In genomic region chr5:124111077-124111741, GRCm38 (mm10) we compare ENCODE assay signal across 8 mouse cellular contexts. TPM values are rescaled to one million over a fixed set of nuclear protein-coding genes. Genes with fewer than 3 reads are reported as not detected.
DNase-seq lines count a peak whose midpoint lies in the region; ATAC-seq and TF ChIP-seq lines count a peak whose summit lies in the region.

No protein-coding gene starts in this region.

- peaks cover 12% of the 10 kb centered on the region for H3K4me1 ChIP-seq in embryonic facial prominence, embryonic 14.5 days (ENCODE audit: control insufficient read depth, insufficient read depth, low read length)
- H3K4me1 ChIP-seq in hindbrain, postnatal 0 days (ENCODE audit: insufficient read depth, low read length) = peaks cover 7% of the 10 kb centered on the region
- H3K4me1 ChIP-seq in liver, embryonic 16.5 days (ENCODE audit: control insufficient read depth, low read depth, low read length) = peaks cover 31% of the 10 kb centered on the region
- peaks cover 34% of the 10 kb centered on the region for H3K4me1 ChIP-seq in neural tube, embryonic 13.5 days (replicated peaks)

- no peaks in the 10 kb centered on the region for H3K27me3 ChIP-seq in embryonic facial prominence, embryonic 14.5 days (replicated peaks; ENCODE audit: control insufficient read depth, insufficient read depth, low read length)
- H3K27me3 ChIP-seq in hindbrain, postnatal 0 days (ENCODE audit: insufficient read depth, low read length) = no peaks in the 10 kb centered on the region
- H3K27me3 ChIP-seq in liver, embryonic 16.5 days (ENCODE audit: control insufficient read depth, insufficient read depth, low read depth, low read length) = no peaks in the 10 kb centered on the region
- no peaks in the 10 kb centered on the region for H3K27me3 ChIP-seq in neural tube, embryonic 13.5 days

- no peaks in the 10 kb centered on the region for H3K36me3 ChIP-seq in embryonic facial prominence, embryonic 14.5 days (ENCODE audit: control insufficient read depth, insufficient read depth, low read length)
- H3K36me3 ChIP-seq in hindbrain, postnatal 0 days (ENCODE audit: insufficient read depth, low read length) = no peaks in the 10 kb centered on the region
- no peaks in the 10 kb centered on the region for H3K36me3 ChIP-seq in liver, embryonic 16.5 days (ENCODE audit: control insufficient read depth, insufficient read depth)
- peaks cover 8% of the 10 kb centered on the region; the same call in 1 of the 2 replicates for H3K36me3 ChIP-seq in neural tube, embryonic 13.5 days

- peak overlapping the region; percentile 84 for H3K4me3 ChIP-seq in embryonic facial prominence, embryonic 14.5 days (ENCODE audit: low read depth, low read length)
- H3K4me3 ChIP-seq in hindbrain, postnatal 0 days (ENCODE audit: low read length) = peak overlapping the region; percentile 65
- H3K4me3 ChIP-seq in liver, embryonic 16.5 days (ENCODE audit: low read depth, low read length) = peak overlapping the region; percentile 98
- H3K4me3 ChIP-seq in neural tube, embryonic 13.5 days = peak overlapping the region; percentile 59

- peak; percentile 86 for TF ChIP-seq CTCF in hindbrain, postnatal 0 days (IDR thresholded peaks at IDR 0.05; ENCODE audit: low read depth)

- peak; percentile 70 for DNase-seq in adrenal gland, postnatal 14 days
- DNase-seq in adrenal gland, adult 2 months = no peak
- peak; percentile 50 for DNase-seq in adipocyte (ENCODE audit: low spot score)
- peak; percentile 26 for DNase-seq in embryonic facial prominence, embryonic 14.5 days (ENCODE audit: low spot score)
- DNase-seq in hindbrain, postnatal 0 days (ENCODE audit: low spot score) = peak; percentile 55
- DNase-seq in ovary, postnatal 10 days (ENCODE audit: low spot score) = no peak

- H3K4me2 ChIP-seq in embryonic facial prominence, embryonic 14.5 days (ENCODE audit: low read depth, low read length) = peak overlapping the region; percentile 94
- peak overlapping the region; percentile 96 for H3K4me2 ChIP-seq in hindbrain, postnatal 0 days (ENCODE audit: low read depth, low read length)
- peak overlapping the region; percentile 98 for H3K4me2 ChIP-seq in liver, embryonic 16.5 days (ENCODE audit: low read depth, low read length)
- H3K4me2 ChIP-seq in neural tube, embryonic 13.5 days = peak overlapping the region; percentile 76

- H3K9ac ChIP-seq in embryonic facial prominence, embryonic 14.5 days (ENCODE audit: low read depth, low read length) = peak overlapping the region; percentile 80
- H3K9ac ChIP-seq in hindbrain, postnatal 0 days (replicated peaks; ENCODE audit: low read length) = peak overlapping the region; percentile 62
- peak overlapping the region; percentile 91 for H3K9ac ChIP-seq in liver, embryonic 16.5 days (ENCODE audit: low read depth, low read length)
- peak overlapping the region; percentile 75 for H3K9ac ChIP-seq in neural tube, embryonic 13.5 days

- no peak for ATAC-seq in embryonic facial prominence, embryonic 14.5 days (ENCODE audit: low read depth)
- ATAC-seq in hindbrain, postnatal 0 days = no peak; the same call in 1 of the 2 replicates
- no peak for ATAC-seq in liver, embryonic 16.5 days (ENCODE audit: low read depth)
- 0 out of 2 replicates have a peak, but pooled peaks have one; percentile 9 for ATAC-seq in neural tube, embryonic 13.5 days (ENCODE audit: low read depth)

- WGBS in embryonic facial prominence, embryonic 14.5 days = 22% methylated on average over 17 of the region's 17 CpGs
- 25% methylated on average over 17 of the region's 17 CpGs for WGBS in hindbrain, postnatal 0 days
- WGBS in liver, embryonic 16.5 days (ENCODE audit: insufficient replicate concordance) = 20% methylated on average over 17 of the region's 17 CpGs
- WGBS in neural tube, embryonic 13.5 days = 23% methylated on average over 17 of the region's 17 CpGs

- peak overlapping the region; percentile 91; the same call in 1 of the 2 replicates for H3K27ac ChIP-seq in embryonic facial prominence, embryonic 14.5 days (replicated peaks; ENCODE audit: low read depth, low read length)
- H3K27ac ChIP-seq in hindbrain, postnatal 0 days = peak overlapping the region; percentile 93
- peak overlapping the region; percentile 98 for H3K27ac ChIP-seq in liver, embryonic 16.5 days (ENCODE audit: low read length)
- H3K27ac ChIP-seq in neural tube, embryonic 13.5 days (replicated peaks) = peak overlapping the region; percentile 92

- no peaks in the 10 kb centered on the region for H3K9me3 ChIP-seq in embryonic facial prominence, embryonic 14.5 days (ENCODE audit: control insufficient read depth, low read length)
- H3K9me3 ChIP-seq in hindbrain, postnatal 0 days (ENCODE audit: low read length) = no peaks in the 10 kb centered on the region
- H3K9me3 ChIP-seq in liver, embryonic 16.5 days (replicated peaks; ENCODE audit: control insufficient read depth, low read length) = no peaks in the 10 kb centered on the region
- no peaks in the 10 kb centered on the region for H3K9me3 ChIP-seq in neural tube, embryonic 13.5 days

RNA-seq across cellular contexts. Expression of gene Ogfod2, which starts 0.9 kb away (rescaled TPM):
- total RNA-seq in adrenal gland, postnatal 14 days (2021) = 35.8 and 37.1 TPM in 2 replicates
- 10 to 100 TPM; 28.9 to 49.2 TPM for total RNA-seq in adrenal gland, adult 2 months (2021)
- 177 and 230 TPM in 2 replicates for polyA plus RNA-seq in adrenal gland, adult 2 months (2012; rRNA removed)
- 14.3 and 16.1 TPM in 2 replicates for polyA plus RNA-seq in embryonic facial prominence, embryonic 14.5 days (2014; fragmentation: Nextera tagmentation; extraction: Ambion mirVana)
- total RNA-seq in hindbrain, postnatal 0 days (2014; rRNA removed) = 52.0 and 110 TPM in 2 replicates
- polyA plus RNA-seq in hindbrain, postnatal 0 days (2015; fragmentation: Nextera tagmentation; extraction: Ambion mirVana) = 36.0 and 38.2 TPM in 2 replicates
- polyA plus RNA-seq in liver, embryonic 16.5 days (2015; fragmentation: Nextera tagmentation; extraction: Ambion mirVana) = 15.0 and 15.7 TPM in 2 replicates
- 34.1 TPM in 2 replicates for polyA plus RNA-seq in neural tube, embryonic 13.5 days (2015; fragmentation: Nextera tagmentation; extraction: Ambion mirVana)

RNA-seq across cellular contexts. Expression of gene Arl6ip4, which starts 4.7 kb away (rescaled TPM):
- 48.5 and 64.0 TPM in 2 replicates for total RNA-seq in adrenal gland, postnatal 14 days (2021)
- total RNA-seq in adrenal gland, adult 2 months (2021) = 10 to 100 TPM; 40.0 to 56.3 TPM
- 18.8 and 28.8 TPM in 2 replicates for polyA plus RNA-seq in adrenal gland, adult 2 months (2012; rRNA removed)
- 76.5 and 77.5 TPM in 2 replicates for polyA plus RNA-seq in embryonic facial prominence, embryonic 14.5 days (2014; fragmentation: Nextera tagmentation; extraction: Ambion mirVana)
- total RNA-seq in hindbrain, postnatal 0 days (2014; rRNA removed) = 32.5 and 45.2 TPM in 2 replicates
- polyA plus RNA-seq in hindbrain, postnatal 0 days (2015; fragmentation: Nextera tagmentation; extraction: Ambion mirVana) = 115 and 121 TPM in 2 replicates
- 46.9 and 47.9 TPM in 2 replicates for polyA plus RNA-seq in liver, embryonic 16.5 days (2015; fragmentation: Nextera tagmentation; extraction: Ambion mirVana)
- 79.1 and 81.1 TPM in 2 replicates for polyA plus RNA-seq in neural tube, embryonic 13.5 days (2015; fragmentation: Nextera tagmentation; extraction: Ambion mirVana)

RNA-seq across cellular contexts. Expression of gene Abcb9, which starts 15.6 kb away (rescaled TPM):
- total RNA-seq in adrenal gland, postnatal 14 days (2021) = 10.5 and 10.6 TPM in 2 replicates
- 10 to 100 TPM in 1 of 2 experiments, 1 to 10 TPM in 1; 9.9 to 16.0 TPM for total RNA-seq in adrenal gland, adult 2 months (2021)
- polyA plus RNA-seq in adrenal gland, adult 2 months (2012; rRNA removed) = 14.8 and 15.4 TPM in 2 replicates
- 2.1 and 2.3 TPM in 2 replicates for polyA plus RNA-seq in embryonic facial prominence, embryonic 14.5 days (2014; fragmentation: Nextera tagmentation; extraction: Ambion mirVana)
- total RNA-seq in hindbrain, postnatal 0 days (2014; rRNA removed) = 69.3 and 71.2 TPM in 2 replicates
- polyA plus RNA-seq in hindbrain, postnatal 0 days (2015; fragmentation: Nextera tagmentation; extraction: Ambion mirVana) = 30.8 and 34.5 TPM in 2 replicates
- polyA plus RNA-seq in liver, embryonic 16.5 days (2015; fragmentation: Nextera tagmentation; extraction: Ambion mirVana) = 6.4 and 6.7 TPM in 2 replicates
- 8.1 and 10.3 TPM in 2 replicates for polyA plus RNA-seq in neural tube, embryonic 13.5 days (2015; fragmentation: Nextera tagmentation; extraction: Ambion mirVana)

Comparison
In these comparisons a context has a peak if more than half of its experiments do, and no peak if none do; other contexts are left out.
1. DNase-seq: peak in adrenal gland, postnatal 14 days (single experiment), adipocyte (single experiment), embryonic facial prominence, embryonic 14.5 days (single experiment) and hindbrain, postnatal 0 days (single experiment); none in adrenal gland, adult 2 months (single experiment) and ovary, postnatal 10 days (single experiment).
2. Peak in every context shown above with its lines, with median percentiles within 50 percentile points of each other: H3K27ac ChIP-seq, H3K4me2 ChIP-seq, H3K4me3 ChIP-seq and H3K9ac ChIP-seq.